Mouse (Mus musculus): ENCODE data around the gene Bak1. TPM values are rescaled to one million over a fixed set of nuclear protein-coding genes. Genes with fewer than 3 reads are reported as not detected.

Bak1 gene
- polyA plus RNA-seq, 1 experiment from 2014 or later = 5.8 TPM

DNA sequence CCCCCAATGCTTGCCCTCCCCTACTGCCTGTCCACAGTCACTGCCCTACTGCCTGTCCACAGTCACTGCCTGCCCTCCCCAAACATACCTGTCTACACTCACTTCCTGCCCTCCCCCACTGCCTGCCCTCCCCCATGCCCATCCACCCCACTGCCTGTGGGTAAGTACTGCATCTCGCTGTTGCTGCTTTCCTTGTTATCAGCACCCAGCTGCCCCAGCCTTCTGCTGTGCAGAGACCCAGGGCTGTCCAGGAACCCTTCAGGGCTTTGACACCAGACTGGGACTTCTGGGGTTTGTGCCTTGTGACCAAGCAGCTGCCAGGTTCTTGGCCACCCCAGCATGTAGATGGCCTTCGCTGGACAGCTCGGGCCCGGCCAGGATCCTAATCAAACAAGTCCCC, 5.5 kb downstream of the Bak1 start:
- no peak for DNase-seq (ENCODE audit: low spot score)

DNA sequence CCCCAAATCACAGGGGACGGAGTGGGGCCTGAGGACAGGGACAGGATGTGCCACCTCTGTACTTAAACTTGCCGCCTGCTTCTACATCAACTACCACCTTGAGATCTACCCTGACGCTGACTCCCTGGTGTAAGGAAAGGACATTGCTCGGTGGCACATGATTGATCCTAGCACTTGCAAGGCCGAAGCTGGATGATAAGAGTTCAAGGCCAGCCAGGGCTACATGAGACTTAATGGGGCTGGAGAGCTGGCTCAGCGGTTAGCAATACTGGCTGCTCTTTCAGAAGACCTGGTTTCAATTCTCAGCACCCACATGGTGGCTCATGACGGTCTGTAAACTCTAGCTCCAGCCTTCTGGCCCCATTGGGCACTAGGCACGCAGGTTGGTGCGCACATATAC, 7.1 kb downstream of the Bak1 start:
- no peak for DNase-seq (ENCODE audit: low spot score)

DNA sequence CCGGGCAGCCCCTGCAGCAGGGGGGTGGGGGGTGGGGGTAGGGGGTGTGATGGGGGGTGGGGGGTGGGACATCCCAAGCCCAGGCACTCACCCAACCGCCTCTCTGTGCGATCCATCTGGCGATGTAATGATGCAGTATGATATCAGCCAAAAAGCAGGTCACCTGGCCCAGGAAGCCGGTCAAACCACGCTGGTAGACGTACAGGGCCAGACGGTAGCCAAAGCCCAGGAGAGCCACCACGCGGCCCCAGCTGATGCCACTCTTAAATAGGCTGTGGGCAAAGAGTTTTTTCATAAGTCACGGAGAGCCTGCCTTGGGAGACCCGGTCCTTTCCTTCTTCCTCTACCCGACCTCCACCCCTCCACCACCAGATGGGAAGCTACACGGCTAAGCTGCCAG, 7.7 kb downstream of the Bak1 start:
- no peak for DNase-seq (ENCODE audit: low spot score)

DNA sequence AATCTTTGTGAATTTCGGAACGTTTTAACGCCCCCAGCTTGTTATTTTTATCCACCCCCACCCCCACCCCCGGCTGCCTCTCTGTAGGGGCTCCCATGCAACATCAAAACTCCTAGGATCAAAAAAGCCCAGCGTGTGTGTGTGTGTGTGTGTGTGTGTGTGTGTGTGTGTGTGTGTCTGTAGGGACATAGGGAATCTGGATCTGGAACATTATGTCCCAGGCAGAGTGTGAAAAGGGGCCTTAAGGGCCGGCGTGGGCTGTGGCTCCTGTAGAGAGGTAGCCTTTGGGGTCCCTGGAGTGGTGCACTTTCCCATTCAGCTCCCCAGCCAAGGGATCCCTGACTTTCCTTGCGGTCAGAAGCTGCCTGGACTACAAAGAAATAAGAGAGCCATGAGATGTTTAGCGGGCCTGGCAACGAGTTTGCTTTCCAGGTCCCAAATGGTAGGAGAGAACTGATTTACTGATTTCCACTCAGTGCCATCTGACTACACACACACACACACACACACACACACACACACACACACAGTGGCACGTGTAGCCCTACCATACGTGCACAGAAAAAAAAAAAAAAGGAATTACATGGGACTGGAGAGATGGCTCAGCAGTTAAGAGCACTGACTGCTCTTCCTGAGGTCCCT, 10.1 kb downstream of the Bak1 start:
- no peak for DNase-seq (ENCODE audit: low spot score)

DNA sequence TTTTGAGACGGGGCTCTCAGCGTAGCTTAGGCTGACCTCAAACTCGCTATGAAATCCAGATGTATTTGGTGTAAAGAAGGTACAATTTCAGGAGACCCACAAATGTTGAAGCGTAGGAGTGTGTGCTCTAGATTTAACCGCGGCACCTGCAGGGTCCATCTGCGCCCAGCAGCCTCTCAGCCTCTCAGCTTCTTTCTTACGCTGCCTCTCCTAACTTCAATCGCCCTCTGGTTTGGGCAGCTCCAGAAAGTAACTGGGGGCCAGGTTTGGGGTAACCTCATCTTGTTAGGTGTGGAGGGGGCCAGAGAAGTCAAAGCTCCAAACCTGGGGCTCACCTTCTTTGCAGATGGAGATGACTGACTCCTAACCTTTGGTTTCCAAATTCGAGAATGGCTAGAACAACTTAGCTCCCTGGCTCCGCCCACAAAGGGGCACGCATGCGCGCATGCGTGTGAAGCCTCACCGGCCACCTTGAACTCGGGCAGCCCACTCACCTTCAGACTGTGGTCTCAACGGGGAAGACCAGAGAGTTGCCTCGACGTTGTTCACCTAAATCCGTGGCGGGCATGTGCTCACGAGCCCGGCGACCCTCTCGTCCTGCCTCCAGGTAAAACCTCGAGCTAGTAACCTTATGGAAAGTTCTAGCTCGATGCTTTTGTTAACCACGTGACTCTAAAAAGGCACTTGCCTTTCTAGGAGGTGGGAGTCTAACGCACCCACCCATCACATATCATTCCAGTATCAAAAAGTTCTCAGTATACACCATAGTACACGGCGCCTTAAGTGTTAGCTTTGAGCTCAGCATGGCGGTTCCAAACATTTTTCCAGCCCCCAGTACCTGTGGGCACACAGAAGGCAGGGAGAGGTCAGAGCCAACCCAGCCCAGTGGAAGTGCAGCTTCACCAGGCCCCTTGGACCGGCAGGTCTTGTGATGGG, 11.0 kb downstream of the Bak1 start:
- DNase-seq (ENCODE audit: low spot score) = peak; percentile 93

DNA sequence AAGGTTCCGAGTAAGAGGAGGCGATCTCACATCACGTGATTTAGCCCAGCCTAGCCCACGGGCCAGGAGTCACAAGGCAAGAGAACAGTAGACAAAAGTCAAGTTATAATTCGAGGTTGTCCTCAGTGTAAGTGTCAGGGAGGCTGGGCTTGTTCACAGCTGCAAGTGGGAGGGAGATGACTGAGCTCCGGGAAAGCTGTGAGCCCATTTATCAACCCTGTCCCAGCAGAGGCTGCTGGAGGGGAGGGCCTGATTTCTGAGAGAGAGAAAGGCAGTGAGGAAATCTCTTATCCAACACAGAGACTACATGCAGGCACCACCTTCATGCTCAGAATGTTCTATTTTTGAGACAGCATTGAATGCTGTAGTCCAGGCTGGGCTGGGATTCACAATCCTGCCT, 15.9 kb downstream of the Bak1 start:
- peak; percentile 26 for DNase-seq (ENCODE audit: low spot score)

DNA sequence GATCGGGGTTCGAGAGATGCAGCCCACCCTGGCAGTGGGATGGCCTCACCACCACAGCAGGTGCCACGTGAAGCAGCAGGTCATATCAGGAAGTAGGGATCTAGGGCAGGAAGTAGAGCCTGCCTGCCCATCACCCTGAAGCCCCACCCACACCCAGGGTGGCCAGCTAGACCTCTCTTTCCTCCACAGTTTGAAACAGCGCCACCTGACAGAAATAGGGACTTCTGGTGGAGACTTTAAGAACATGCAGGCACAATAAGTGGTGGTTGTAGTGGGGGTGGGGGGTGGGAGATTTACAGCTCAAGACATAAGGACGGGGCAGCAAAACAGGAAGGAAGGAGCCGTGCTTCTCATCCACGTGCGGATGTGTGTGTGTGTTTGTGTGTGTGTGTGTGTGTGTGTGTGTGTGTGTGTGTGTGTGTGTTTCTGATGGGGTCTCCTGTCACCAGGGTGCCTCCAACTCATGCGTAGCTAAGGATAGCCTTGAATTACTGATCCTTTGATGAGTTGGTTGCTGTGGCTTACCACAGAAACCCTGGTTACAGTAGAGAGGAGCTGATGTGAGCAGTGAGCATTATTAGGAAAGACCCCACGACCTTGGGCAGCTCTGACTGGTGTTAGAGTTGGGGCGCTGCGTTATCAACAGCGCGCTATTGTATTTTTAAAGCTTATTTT, 16.7 kb downstream of the Bak1 start:
- DNase-seq (ENCODE audit: low spot score) = peak; percentile 80

DNA sequence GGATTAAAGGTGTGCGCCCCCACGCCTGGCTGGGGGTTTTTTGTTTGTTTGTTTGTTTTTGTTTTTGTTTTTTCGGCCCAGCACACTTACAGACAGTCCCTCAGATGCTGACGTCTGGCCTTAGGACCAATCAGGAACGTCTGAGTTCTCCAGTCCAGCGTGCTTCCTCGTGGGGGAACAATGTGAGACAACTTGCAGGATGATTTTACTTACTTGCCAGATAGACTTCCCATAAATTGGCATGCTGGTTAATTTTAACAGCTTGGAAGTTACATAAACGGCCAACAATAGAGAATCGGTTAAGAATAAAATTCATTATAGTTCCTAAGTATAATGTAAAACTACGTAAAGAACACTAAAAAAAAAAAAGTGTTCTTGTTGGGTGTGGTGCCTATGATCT, 17.6 kb downstream of the Bak1 start:
- no peak for DNase-seq (ENCODE audit: low spot score)

DNA sequence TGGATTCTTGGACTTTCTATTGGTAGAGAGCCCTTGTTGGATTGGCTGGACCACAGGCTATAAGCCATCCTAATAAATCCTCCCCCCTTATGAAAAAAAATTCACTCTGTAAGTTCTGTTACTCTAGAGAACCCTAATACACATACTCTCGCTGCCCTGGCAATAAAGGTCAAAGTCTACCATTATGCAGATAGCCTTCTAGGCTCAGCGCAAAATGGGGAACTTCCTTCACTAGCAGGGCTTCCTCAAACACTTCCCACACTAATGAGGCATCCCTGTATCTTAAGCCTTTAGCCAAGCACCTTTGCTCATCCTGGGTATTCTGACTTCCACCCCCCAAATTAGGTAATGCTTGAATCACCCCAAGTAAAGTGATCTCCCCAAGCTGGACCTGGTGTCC, 20.5 kb downstream of the Bak1 start:
- DNase-seq (ENCODE audit: low spot score) = no peak

DNA sequence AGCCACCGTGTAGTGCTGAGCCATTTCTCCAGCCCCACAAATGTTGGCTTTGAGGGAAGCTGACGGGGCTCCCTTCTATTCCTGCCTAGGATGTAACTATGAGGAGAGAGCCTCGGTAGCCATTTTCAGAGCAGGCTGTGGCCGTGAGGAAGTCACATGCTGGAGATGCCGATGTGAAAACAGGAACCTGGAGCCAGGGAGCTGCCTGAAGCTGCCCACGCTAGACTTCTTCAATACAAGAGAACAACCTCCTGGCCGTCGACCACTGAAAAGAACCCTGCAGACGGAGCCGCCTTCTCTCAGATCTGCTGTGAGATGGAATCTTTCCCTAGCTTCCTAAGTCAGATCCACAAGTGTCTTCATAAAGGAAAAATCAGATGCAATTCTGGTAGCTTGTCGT, 23.2 kb downstream of the Bak1 start:
- DNase-seq (ENCODE audit: low spot score) = no peak

DNA sequence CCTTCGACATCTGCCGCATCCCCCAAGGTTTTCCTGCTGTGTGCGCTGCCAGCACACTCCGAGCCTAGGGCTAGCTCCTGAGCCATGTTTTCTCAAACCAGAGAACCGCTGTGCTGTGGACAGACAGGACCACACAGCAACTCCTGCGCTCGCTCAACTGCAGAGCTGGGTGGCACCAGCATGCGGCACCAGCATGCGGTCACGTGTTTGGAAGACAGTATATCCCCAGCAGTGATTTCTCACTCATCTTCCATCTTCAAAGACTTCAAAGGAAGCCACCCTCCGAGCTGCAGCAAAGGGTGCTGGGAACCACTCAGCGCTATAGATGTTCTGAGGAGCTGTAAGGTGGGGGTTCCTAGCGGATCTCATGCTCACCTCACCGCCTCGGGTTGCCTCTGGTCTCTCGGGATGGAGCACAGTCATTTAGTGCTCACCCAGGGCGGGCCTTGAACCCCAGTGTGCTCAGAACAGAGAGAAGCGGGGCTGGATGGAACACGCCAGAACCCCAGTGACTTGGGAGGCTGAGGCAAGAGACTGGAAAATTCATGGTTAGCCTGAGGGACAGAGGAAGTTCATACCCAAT, 23.8 kb downstream of the Bak1 start:
- no peak for DNase-seq (ENCODE audit: low spot score)

DNA sequence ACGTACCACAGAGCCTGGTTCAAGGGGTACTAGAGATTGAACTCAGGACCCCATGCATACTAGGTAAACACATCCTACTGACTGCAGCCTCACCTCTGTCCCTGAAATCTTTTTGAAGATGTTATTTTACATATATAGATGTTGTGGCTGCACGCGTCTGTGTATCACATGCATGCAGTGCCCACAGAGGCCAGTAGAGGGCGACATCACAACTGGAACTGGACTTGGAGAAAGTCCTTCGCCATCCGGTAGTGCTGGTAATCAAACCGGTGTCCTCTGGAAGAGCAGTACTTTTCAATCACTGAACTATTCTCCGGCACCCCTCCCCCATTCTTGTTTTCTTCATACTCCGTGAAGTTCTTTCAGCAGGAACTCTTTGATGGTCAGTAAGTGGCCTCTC, 24.4 kb downstream of the Bak1 start:
- peak; percentile 70 for DNase-seq (ENCODE audit: low spot score)

DNA sequence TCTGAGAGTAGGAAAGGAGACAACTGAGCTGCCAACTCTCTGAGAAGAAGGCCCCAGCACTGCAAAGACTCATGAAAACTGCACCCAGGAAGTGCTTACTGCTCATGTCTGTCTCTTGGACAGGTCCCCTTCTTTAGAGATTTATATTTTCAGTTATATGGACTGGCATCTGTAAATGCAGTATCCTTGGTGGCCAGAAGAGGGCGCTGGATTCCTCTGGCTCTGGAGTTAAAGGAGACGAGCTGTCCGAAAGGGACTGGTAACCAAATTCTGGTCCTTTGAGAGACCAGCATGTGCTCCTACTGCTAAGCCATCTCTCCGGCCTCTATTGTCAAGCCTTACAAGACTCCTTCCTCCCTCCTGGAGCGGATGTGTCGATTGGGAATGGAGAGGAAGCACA, 26.9 kb downstream of the Bak1 start:
- peak; percentile 49 for DNase-seq (ENCODE audit: low spot score)

DNA sequence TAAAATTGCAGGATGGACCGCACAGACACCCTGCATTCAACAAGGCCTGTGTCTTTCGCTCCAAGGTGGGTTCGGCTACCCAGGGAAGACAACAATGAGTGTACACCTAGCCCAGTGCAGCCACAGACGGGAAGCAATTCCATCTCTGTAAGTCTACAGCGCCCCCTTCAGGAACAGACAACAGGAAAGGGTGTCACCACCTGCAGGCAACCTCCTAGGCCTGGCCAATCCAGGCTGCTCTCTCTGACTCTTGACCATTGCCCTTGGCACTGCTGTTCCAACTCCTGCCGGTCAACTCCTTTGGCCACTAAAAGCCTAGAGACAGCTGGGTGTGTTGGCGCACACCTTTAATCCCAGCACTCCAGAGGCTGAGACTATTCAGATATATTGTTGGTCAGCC, 27.7 kb downstream of the Bak1 start:
- peak; percentile 68 for DNase-seq (ENCODE audit: low spot score)

DNA sequence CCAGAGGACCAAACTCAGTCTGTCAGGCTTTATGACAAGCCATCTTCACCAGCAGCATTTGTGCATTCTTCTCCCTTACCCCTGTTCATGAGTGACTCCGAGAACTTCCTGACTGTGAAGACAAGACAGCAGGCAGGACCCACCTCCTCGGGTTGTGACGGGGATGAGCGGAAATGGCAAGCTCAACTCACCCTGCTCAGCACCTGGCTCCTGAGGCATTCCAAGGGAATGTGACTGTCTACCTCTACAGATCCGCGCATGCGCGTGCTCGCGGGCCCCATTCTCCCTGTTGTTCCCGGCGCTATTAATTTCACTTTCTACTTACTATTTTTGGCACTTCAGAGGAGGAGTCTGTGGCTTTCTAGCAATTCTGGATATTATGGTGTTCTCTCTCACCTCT, 28.8 kb downstream of the Bak1 start:
- no peak for DNase-seq (ENCODE audit: low spot score)

DNA sequence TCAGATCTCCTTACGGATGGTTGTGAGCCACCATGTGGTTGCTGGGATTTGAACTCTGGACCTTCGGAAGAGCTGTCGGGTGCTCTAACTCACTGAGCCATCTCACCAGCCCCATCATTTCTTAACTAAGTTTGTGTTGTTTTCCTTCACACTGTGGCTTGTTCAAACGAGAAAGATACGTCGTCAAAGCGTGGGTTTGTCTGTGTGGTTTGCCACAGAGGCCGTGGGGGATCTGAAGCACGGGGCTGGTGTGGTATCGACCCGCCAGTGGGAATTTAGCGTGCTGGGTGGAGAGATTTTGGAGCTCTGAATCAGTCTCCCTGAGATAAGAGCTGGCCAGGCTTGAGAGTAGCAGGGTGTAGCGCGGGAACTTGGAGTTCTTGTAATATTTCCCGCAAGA, 30.5 kb downstream of the Bak1 start:
- DNase-seq (ENCODE audit: low spot score) = no peak

DNA sequence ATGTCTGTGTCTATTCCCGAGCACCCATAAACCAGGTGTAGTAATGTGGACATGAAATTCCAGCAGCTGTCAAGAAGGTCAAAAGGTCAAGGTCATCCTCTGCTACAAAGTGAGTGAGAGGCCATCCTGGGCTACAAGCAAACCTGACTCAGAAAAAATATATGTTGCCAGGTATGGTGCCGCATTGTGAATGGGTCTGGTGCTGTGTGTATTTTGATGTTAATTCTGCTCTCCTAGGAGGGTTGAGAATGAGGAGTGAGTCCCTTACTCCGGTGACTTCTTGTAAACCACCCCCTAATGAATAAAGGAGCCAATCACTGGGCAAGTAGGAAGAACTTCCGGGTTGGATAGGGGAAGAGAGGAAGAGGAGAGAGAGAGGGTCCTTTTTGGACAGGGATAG, 31.1 kb downstream of the Bak1 start:
- no peak for DNase-seq (ENCODE audit: low spot score)

DNA sequence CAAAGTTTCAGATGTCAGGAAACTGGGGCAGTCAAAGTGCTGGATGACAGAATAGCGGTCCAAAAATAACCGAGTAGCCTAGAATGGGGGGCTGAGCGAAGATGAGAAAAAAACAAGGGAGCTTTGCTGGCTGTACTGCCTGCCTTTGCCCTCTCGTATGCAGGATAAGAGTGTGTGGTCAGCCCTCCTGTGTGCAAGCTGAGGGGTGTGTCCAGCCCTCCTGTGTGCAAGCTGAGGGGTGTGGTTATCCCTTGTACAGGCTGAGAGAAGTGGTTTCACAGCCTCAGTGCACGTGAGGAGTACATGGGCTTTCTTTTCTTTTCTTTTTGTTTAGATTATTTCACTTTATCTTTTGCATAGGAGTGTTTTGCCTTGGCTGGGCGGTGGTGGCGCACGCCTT, 33.2 kb downstream of the Bak1 start:
- DNase-seq (ENCODE audit: low spot score) = no peak

DNA sequence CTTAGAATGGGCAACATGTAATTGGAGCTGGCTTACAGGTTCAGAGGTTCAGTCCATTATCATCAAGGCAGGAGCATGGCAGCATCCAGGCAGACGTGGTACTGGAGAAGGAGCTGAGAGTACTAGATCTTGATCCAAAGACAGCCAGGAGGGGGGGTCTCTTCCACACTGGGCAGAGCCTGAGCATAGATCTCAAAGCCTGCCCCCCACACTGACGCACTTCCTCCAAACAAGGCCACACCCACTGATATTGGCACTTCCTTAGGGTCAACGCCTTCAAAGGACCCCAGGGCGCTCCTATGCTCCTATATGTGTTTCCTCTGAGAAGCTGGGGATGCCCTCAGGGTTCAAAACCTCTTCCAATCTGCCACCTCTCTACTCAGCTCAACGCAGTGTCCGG, 33.8 kb downstream of the Bak1 start:
- DNase-seq (ENCODE audit: low spot score) = no peak

DNA sequence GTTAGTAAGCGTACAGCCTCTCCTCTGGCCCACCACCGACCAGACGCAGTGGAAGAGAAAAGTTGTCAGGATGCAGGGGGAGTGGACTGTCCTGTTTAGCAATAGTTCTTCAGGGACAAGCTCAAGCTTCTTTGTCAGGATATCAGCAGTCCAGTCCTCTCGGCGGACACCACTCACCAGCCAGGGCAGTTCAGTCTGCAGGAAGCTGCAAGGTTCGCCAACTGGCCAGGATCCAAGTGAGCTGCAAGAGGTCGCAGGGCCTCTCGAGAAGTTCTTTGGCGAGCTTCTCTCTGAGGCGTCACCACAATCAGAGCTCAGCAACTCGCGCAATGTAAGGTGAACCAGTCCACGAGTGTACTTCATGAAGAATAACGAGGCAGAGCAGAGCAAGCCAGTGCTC, 34.4 kb downstream of the Bak1 start:
- DNase-seq (ENCODE audit: low spot score) = no peak

DNA sequence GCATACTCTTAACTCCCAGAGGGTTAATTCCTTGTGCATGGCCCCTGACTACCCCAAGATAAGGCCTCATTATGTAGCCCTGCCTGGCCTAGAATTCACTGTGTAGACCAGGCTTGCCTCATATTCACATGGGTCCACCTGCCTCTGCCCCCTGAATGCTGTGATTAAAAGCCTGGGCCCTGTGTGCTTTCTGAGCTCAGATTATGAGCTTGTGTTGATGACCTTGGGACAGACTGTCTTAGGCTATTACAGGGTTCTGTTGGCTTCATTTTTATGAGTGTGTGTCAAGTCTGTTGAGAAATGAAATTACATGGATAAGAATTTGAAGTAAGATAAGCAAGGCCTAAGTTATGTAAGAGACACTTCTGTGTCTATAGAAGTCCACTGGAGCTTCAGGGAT, 38.3 kb downstream of the Bak1 start:
- no peak for DNase-seq (ENCODE audit: low spot score)

Measured in thymus, postnatal 0 days (tissue).